Mouse (Mus musculus) midbrain, embryonic 15.5 days (tissue): ENCODE data around the gene Tln1. TPM values are rescaled to one million over a fixed set of nuclear protein-coding genes. Genes with fewer than 3 reads are reported as not detected.
"Not testable (repeated sequence)": the region's sequence is repeated elsewhere in the genome, so short reads cannot be mapped to it uniquely, and the experiment has no call there.

Experiments
- ATAC-seq: fragments of 200-750 bp; cut with Nextera tagmentation; replicated peaks from 2 replicates; pipeline ENCODE4 v1.8.0; 2017; ENCODE audit warnings: moderate TSS enrichment
- H3K27ac ChIP-seq: fragments of 300-500 bp; sonication (generic); 2 replicates; pipeline ENCODE4 v1.5.1; 2015; ENCODE audit warnings: mild to moderate bottlenecking, inconsistent platforms
- H3K27me3 ChIP-seq: fragments of 300-500 bp; sonication (generic); replicated peaks from 2 replicates; pipeline ENCODE4 v1.6.1; 2015; ENCODE audit warnings: inconsistent platforms
- H3K36me3 ChIP-seq: fragments of 300-500 bp; sonication (generic); replicated peaks from 2 replicates; pipeline ENCODE4 v1.6.1; 2015; ENCODE audit warnings: inconsistent platforms
- H3K4me1 ChIP-seq: fragments of 300-500 bp; sonication (generic); 2 replicates; pipeline ENCODE4 v1.6.1; 2015; ENCODE audit warnings: inconsistent platforms
- H3K4me2 ChIP-seq: fragments of 300-500 bp; sonication (generic); 2 replicates; pipeline ENCODE4 v1.6.1; 2015; ENCODE audit warnings: inconsistent platforms, mild to moderate bottlenecking, moderate library complexity
- H3K4me3 ChIP-seq: fragments of 300-500 bp; sonication (generic); 2 replicates; pipeline ENCODE4 v1.5.1; 2015; ENCODE audit warnings: mild to moderate bottlenecking, inconsistent platforms
- H3K9ac ChIP-seq: fragments of 300-500 bp; sonication (generic); 2 replicates; pipeline ENCODE4 v1.6.1; 2015; ENCODE audit warnings: mild to moderate bottlenecking, inconsistent platforms
- H3K9me3 ChIP-seq: fragments of 300-500 bp; sonication (generic); 2 replicates; pipeline ENCODE4 v1.6.1; 2016; ENCODE audit warnings: inconsistent platforms
- WGBS: fragments of 180-500 bp; shearing (Covaris S2); methylation state at CpG from one replicate; pipeline ENCODE4 v1.1.7; 2015; ENCODE audit warnings: mixed read lengths; 5-methylcytosine and 5-hydroxymethylcytosine counted together
- polyA plus RNA-seq: library from polyadenylated mRNA; unstranded; fragments of >200 nt; fragmentation: Nextera tagmentation; extraction: Ambion mirVana; gene quantifications from 2 replicates; pipeline ENCODE4 v1.2.1, GENCODE M21; 2015

Gene Tln1
- polyA plus RNA-seq, 1 experiment from 2014 or later: 61.0 TPM

- peak overlapping the region; percentile 59 for H3K4me2 ChIP-seq
- peak overlapping the region; percentile 84 for H3K4me3 ChIP-seq
- H3K27ac ChIP-seq: peak overlapping the region; percentile 94
- H3K36me3 ChIP-seq: no peaks in the 10 kb centered on the region
- H3K27me3 ChIP-seq: no peaks in the 10 kb centered on the region
- under 1% methylated on average over 47 of the region's 47 CpGs for WGBS
- H3K9me3 ChIP-seq: no peaks in the 10 kb centered on the region
- H3K9ac ChIP-seq: peak overlapping the region; percentile 84
- H3K4me1 ChIP-seq: peaks cover 21% of the 10 kb centered on the region
- peak; percentile 93 for ATAC-seq
These were observed 69.2 kb downstream of the Tln1 start for GRCm38 (mm10) chr4:43493186-43493845.

GRCm38 (mm10) chr4:43492821-43493185 lies 69.7 kb downstream of the Tln1 start, which contains the start of gene Ccdc107:
TSS of gene Ccdc107 (plus strand) at chr4:43492900.
- Histone ChIP-seq H3K4me3 (peak within 1 kb of the TSS; percentile 84), H3K27me3 (no peaks in the 10 kb centered on the region), H3K4me2 (peak within 1 kb of the TSS; percentile 59), H3K4me1 (peaks cover 21% of the 10 kb centered on the region), H3K36me3 (no peaks in the 10 kb centered on the region), H3K9me3 (no peaks in the 10 kb centered on the region), H3K27ac (peak within 1 kb of the TSS; percentile 94), H3K9ac (peak within 1 kb of the TSS; percentile 84)
- peak; percentile 98 for ATAC-seq
- 0% methylated on average over 25 of the region's 25 CpGs for WGBS

- Histone ChIP-seq H3K36me3 (no peaks in the 10 kb centered on the region), H3K4me1 (peaks cover 21% of the 10 kb centered on the region), H3K4me3 (peak overlapping the region; percentile 84), H3K9me3 (no peaks in the 10 kb centered on the region), H3K27me3 (no peaks in the 10 kb centered on the region), H3K4me2 (peak overlapping the region; percentile 59), H3K27ac (peak overlapping the region; percentile 94), H3K9ac (no peak overlapping the region)
- no peak for ATAC-seq
- WGBS: 38% methylated on average over 12 of the region's 12 CpGs
These were observed 70.2 kb downstream of the Tln1 start for GRCm38 (mm10) chr4:43492101-43492820.

DNA sequence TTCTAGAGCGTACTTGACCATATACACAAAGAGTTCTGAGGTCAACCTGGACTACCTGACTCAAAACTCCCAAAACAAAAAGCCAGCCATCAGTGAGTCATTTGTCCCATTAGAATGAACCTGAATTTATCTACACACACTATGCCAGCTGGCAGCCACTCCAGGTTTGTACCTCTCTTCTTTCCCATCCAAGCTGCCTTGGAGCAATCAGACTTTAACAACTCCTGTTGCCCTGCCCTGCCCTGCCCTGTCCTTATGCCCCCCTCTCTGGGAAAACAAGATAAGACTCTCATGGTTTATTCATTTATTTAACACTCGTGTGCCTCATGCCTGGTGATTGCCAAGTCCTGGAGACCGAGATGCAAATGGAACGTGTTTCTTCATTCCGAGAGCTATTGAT lies 71.7 kb downstream of the Tln1 start:
- Histone ChIP-seq H3K9ac (no peak overlapping the region), H3K4me1 (peaks cover 21% of the 10 kb centered on the region), H3K9me3 (no peaks in the 10 kb centered on the region), H3K27me3 (no peaks in the 10 kb centered on the region), H3K4me3 (no peak overlapping the region), H3K36me3 (no peaks in the 10 kb centered on the region), H3K27ac (no peak overlapping the region), H3K4me2 (no peak overlapping the region)
- 69% methylated on average over 5 of the region's 5 CpGs for WGBS
- no peak for ATAC-seq

- no peaks in the 10 kb centered on the region for H3K27me3 ChIP-seq
- H3K36me3 ChIP-seq: no peaks in the 10 kb centered on the region
- no peak overlapping the region for H3K4me3 ChIP-seq
- peaks cover 11% of the 10 kb centered on the region for H3K4me1 ChIP-seq
- H3K9me3 ChIP-seq: no peaks in the 10 kb centered on the region
- H3K4me2 ChIP-seq: no peak overlapping the region
- no peak for ATAC-seq
- H3K9ac ChIP-seq: no peak overlapping the region
- no peak overlapping the region for H3K27ac ChIP-seq
- WGBS: 95% methylated on average over 3 of the region's 3 CpGs
These were observed 72.9 kb downstream of the Tln1 start for GRCm38 (mm10) chr4:43489611-43490010.

DNA sequence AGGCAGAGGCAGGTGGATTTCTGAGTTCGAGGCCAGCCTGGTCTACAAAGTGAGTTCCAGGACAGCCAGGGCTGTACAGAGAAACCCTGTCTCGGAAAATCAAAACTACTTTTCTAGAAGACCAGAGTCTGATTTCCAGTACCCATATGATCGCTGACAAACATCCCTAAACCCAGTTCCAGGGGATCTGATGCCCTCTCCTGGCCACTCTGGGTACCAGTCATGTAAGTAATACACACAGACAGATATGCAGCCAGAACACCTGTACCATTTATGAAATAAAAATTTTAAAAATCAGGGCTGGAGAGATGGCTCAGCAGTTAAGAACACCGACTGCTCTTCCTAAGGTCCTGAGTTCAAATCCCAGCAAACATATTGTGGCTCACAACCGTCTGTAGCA lies 76.8 kb downstream of the Tln1 start:
- not testable (repeated sequence) for H3K4me1 ChIP-seq, H3K36me3 ChIP-seq, ATAC-seq, H3K27ac ChIP-seq, H3K4me2 ChIP-seq, H3K4me3 ChIP-seq, H3K9ac ChIP-seq, H3K27me3 ChIP-seq, H3K9me3 ChIP-seq
- WGBS: 87% methylated on average over 5 of the region's 5 CpGs

DNA sequence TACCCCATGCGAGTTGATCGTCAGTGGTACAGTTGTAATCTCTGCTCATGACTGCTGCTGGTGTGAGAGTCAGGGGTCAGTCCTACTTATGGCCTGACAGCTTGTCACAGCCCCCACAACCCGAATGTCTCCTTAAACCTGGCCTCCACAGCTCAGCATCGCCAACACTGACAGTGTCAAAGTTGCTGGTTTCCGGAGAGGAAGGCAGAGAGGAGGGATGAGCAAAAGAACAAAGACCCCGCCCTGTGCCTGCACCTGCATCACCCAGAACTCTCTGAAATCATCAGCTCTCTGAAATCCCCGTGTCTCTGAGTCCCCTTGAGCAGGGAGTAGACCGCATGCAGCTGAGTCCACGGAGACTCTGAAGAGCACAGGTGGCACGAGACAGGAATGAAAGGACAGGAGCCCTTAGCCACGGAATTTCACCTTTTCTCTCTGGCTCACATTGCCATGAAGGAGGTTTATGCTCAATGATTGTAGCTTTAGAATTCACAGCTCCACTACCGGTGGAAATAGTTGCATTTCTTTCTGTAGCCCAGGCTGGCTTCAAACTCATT lies 78.9 kb downstream of the Tln1 start, which contains the start of gene Sit1:
Gene Sit1 (minus strand): TSS at position 200 of the 557 bp plus-strand sequence.
- 62% methylated on average over 12 of the region's 12 CpGs for WGBS
- no peaks in the 10 kb centered on the region for H3K27me3 ChIP-seq
- no peaks in the 10 kb centered on the region for H3K9me3 ChIP-seq
- ATAC-seq: no peak
- no peak within 1 kb of the TSS for H3K27ac ChIP-seq
- H3K9ac ChIP-seq: no peak within 1 kb of the TSS
- H3K4me1 ChIP-seq: no peaks in the 10 kb centered on the region
- no peaks in the 10 kb centered on the region for H3K36me3 ChIP-seq
- H3K4me2 ChIP-seq: no peak within 1 kb of the TSS
- no peak within 1 kb of the TSS for H3K4me3 ChIP-seq

- no peak for ATAC-seq
- Histone ChIP-seq H3K36me3 (no peaks in the 10 kb centered on the region), H3K27me3 (no peaks in the 10 kb centered on the region), H3K4me3 (no peak overlapping the region), H3K4me2 (no peak overlapping the region), H3K9ac (no peak overlapping the region), H3K27ac (no peak overlapping the region), H3K9me3 (no peaks in the 10 kb centered on the region), H3K4me1 (peaks cover 6% of the 10 kb centered on the region)
- 78% methylated on average over 10 of the region's 10 CpGs for WGBS
These were observed 79.9 kb downstream of the Tln1 start for GRCm38 (mm10) chr4:43482591-43482990.

- Histone ChIP-seq H3K9ac (no peak overlapping the region), H3K9me3 (no peaks in the 10 kb centered on the region), H3K27ac (no peak overlapping the region), H3K36me3 (no peaks in the 10 kb centered on the region), H3K27me3 (no peaks in the 10 kb centered on the region), H3K4me2 (no peak overlapping the region), H3K4me3 (no peak overlapping the region), H3K4me1 (peaks cover 6% of the 10 kb centered on the region)
- no peak for ATAC-seq
- WGBS: 77% methylated on average over 7 of the region's 7 CpGs
These were observed 80.5 kb downstream of the Tln1 start for GRCm38 (mm10) chr4:43481894-43482456.

Other genes starting within 250 kb of the Tln1 start
- 104 and 107 TPM in 2 replicates for gene Rusc2, start 180.7 kb downstream of the Tln1 start, polyA plus RNA-seq
- gene Fam166b, start 133.6 kb downstream of the Tln1 start, polyA plus RNA-seq: 0.52 and 1.7 TPM in 2 replicates
- gene Tesk1, start 120.8 kb downstream of the Tln1 start, polyA plus RNA-seq: 16.7 and 17.1 TPM in 2 replicates
- gene Cd72, start 108.1 kb downstream of the Tln1 start, polyA plus RNA-seq: 6.0 and 6.6 TPM in 2 replicates
- not detected in 2 replicates for gene Sit1, start 79.0 kb downstream of the Tln1 start, polyA plus RNA-seq
- gene Ccdc107, start 69.8 kb downstream of the Tln1 start, polyA plus RNA-seq: 81.4 and 82.8 TPM in 2 replicates
- 6.2 and 7.0 TPM in 2 replicates for gene Arhgef39, start 63.0 kb downstream of the Tln1 start, polyA plus RNA-seq
- gene Car9, start 55.7 kb downstream of the Tln1 start, polyA plus RNA-seq: 0.32 and 0.49 TPM in 2 replicates
- gene Tpm2, start 38.9 kb downstream of the Tln1 start, polyA plus RNA-seq: 9.8 and 10.7 TPM in 2 replicates
- 82.7 and 94.0 TPM in 2 replicates for gene Creb3, start 359 bp downstream of the Tln1 start, polyA plus RNA-seq
- 24.8 and 25.7 TPM in 2 replicates for gene Rgp1, start 16.0 kb upstream of the Tln1 start, polyA plus RNA-seq
- gene Gba2, start 16.2 kb upstream of the Tln1 start, polyA plus RNA-seq: 67.9 and 71.0 TPM in 2 replicates
- 1.3 and 1.9 TPM in 2 replicates for gene Msmp, start 21.8 kb upstream of the Tln1 start, polyA plus RNA-seq
- 12.8 and 16.0 TPM in 2 replicates for gene Npr2, start 69.2 kb upstream of the Tln1 start, polyA plus RNA-seq
- 7.7 and 8.9 TPM in 2 replicates for gene Spag8, start 90.9 kb upstream of the Tln1 start, polyA plus RNA-seq
- 64.9 and 65.5 TPM in 2 replicates for gene Hint2, start 93.8 kb upstream of the Tln1 start, polyA plus RNA-seq
- 15.7 and 17.7 TPM in 2 replicates for gene Tmem8b, start 106.3 kb upstream of the Tln1 start, polyA plus RNA-seq
- gene Fam221b, start 106.5 kb upstream of the Tln1 start, polyA plus RNA-seq: 1.3 and 1.6 TPM in 2 replicates
- not detected in 2 replicates for gene Olfr70, start 138.1 kb upstream of the Tln1 start, polyA plus RNA-seq
- gene Olfr71, start 147.6 kb upstream of the Tln1 start, polyA plus RNA-seq: 0.13 TPM in 1 of 2 replicates, not detected in the other
- gene Hrct1, start 164.5 kb upstream of the Tln1 start, polyA plus RNA-seq: 0.50 and 0.61 TPM in 2 replicates
- 0.06 TPM in 1 of 2 replicates, not detected in the other for gene Spaar, start 167.3 kb upstream of the Tln1 start, polyA plus RNA-seq
- not detected in 2 replicates for gene Olfr159, start 208.3 kb upstream of the Tln1 start, polyA plus RNA-seq